Mouse (Mus musculus): Measurements from ENCODE around the gene Ilkap. TPM values are rescaled to one million over a fixed set of nuclear protein-coding genes. Genes with fewer than 3 reads are reported as not detected.

Ilkap gene
- polyA plus RNA-seq, 1 experiment from 2014 or later, result 148 TPM

DNA sequence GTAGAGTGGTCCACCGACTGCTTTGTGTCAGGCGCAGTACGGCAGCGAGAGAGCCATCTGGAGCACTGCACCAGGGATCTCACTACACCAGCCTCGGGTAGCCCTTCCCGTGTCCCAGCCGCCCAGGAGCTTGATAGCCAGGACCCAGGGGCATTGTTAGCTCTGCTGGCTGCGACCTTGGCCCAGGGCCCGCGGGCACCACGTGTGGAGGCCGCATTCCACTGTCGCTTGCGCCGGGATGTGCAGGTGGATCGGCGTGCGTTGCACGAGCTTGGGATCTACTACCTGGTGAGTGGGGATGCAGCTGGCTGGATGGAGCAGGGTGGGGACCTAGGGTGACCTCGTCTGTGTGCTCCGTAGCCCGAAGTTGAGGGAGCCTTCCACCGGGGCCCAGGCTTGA lies 28.6 kb downstream of the Ilkap start:
- peaks cover 19% of the 10 kb centered on the region; the same call in 1 of the 2 replicates for H3K27me3 ChIP-seq (replicated peaks)
- ATAC-seq (ENCODE audit: low FRiP score, low read depth), result no peak
- no peak overlapping the region for H3K27ac ChIP-seq
- no peak overlapping the region for H3K9ac ChIP-seq
- no peak overlapping the region for H3K4me2 ChIP-seq (replicated peaks)
- no peaks in the 10 kb centered on the region for H3K9me3 ChIP-seq
- H3K4me3 ChIP-seq, result no peak overlapping the region
- WGBS, result 89% methylated on average over 23 of the region's 23 CpGs
- H3K36me3 ChIP-seq, result peaks cover 48% of the 10 kb centered on the region
- peaks cover 7% of the 10 kb centered on the region; the same call in 1 of the 2 replicates for H3K4me1 ChIP-seq

DNA sequence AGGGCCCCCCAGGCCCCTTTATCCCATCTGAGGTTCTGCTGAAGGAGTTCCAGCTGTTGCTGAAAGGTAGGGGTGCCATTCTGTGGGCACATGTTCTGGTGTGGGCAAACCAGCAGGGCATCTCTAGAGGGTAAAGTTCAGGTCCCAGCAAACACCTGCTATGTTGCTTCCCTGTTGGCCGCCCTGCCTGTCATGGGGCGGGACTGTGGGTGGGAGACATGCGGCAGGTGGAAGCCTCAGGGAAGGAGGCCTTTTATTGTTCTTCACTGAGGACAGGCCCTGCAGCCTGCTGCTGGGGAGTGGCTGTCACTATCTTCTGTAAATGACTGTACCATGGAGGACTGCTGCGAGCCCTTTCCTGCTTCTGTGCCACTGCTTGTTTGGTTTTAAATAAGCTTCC lies 29.2 kb downstream of the Ilkap start:
- no peak overlapping the region for H3K4me2 ChIP-seq (replicated peaks)
- no peak overlapping the region for H3K27ac ChIP-seq
- no peak overlapping the region for H3K4me3 ChIP-seq
- peaks cover 19% of the 10 kb centered on the region; the same call in 1 of the 2 replicates for H3K27me3 ChIP-seq (replicated peaks)
- H3K4me1 ChIP-seq, result peaks cover 7% of the 10 kb centered on the region; the same call in 1 of the 2 replicates
- H3K9me3 ChIP-seq, result no peaks in the 10 kb centered on the region
- no peak overlapping the region for H3K9ac ChIP-seq
- 60% methylated on average over 4 of the region's 4 CpGs for WGBS
- H3K36me3 ChIP-seq, result peaks cover 41% of the 10 kb centered on the region
- ATAC-seq (ENCODE audit: low FRiP score, low read depth), result no peak

DNA sequence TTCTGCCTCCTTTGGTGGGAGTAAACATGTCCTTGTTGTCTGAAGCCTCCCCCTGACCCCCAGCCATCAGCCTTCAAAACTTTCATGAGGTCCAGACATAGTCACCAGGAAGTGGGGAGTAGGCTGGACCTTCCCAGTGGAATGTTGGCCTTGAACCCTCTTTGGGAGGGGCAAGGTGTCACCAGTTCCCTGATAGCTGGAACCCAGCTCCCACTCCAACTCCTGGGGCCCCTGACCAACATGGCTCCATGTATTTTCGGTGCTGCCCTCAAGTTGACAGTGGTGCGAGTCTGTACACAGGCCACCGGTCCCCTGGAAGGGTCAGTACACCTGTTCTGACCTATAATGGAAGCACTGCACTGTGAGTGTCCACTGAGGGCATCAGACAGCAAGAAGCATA lies 31.3 kb downstream of the Ilkap start:
- no peak for ATAC-seq (ENCODE audit: low FRiP score, low read depth)
- WGBS, result 96% methylated on average over 3 of the region's 3 CpGs
- peaks cover 22% of the 10 kb centered on the region for H3K36me3 ChIP-seq
- no peak overlapping the region for H3K27ac ChIP-seq
- no peak overlapping the region for H3K9ac ChIP-seq
- peaks cover 19% of the 10 kb centered on the region; the same call in 1 of the 2 replicates for H3K27me3 ChIP-seq (replicated peaks)
- H3K9me3 ChIP-seq, result 0 out of 2 replicates have a peak, but pooled peaks cover 3% of the 10 kb centered on the region
- 0 out of 2 replicates have a peak overlapping the region, but pooled peaks have one; percentile 63 for H3K4me2 ChIP-seq (replicated peaks)
- H3K4me1 ChIP-seq, result peaks cover 7% of the 10 kb centered on the region; the same call in 1 of the 2 replicates
- no peak overlapping the region for H3K4me3 ChIP-seq

DNA sequence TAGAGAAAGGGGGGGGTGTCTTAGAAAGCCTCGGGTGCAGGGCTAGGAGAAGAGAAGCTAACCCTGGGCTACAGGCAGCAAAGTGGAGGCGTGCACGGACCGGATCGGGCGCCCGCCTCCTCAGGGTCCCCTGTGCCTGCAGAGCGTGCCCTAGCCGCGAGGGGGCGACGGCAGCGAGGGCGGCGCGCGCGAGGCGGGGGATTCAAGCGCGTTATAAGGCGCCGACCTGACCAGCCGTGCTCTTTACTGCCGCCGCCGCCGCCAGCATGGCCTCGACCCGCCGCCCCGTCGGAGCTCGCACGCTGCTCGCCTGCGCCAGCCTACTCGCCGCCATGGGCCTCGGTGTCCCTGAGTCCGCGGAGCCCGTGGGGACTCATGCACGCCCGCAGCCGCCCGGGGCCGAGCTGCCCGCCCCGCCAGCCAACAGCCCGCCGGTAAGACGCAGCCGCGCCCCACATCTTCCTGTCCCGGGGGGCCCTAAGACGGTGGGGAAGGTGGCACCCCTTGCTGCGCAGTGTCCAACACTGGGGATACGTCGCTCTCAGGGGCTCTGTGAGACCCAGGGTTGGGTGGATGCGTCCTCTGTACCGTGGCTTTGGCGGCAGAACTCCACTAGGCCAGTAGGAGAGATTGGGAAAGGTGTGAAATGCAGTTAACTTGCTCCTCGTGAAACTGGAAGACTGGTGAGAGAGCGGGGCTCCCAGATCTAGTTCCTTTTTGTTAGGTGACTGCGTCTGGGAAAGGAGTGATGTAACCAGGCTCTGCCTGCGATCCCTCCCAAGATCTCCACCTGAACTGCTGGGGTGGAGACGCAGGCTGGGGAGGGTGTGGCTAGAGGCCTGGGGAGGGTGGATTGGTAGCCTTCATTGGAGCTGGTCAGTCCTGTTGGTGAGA lies 32.2 kb downstream of the Ilkap start, which contains the start of gene Erfe:
Gene Erfe (plus strand): TSS at position 216 of the 894 bp plus-strand sequence.
- peak within 1 kb of the TSS; percentile 32 for H3K4me3 ChIP-seq
- peaks cover 14% of the 10 kb centered on the region for H3K36me3 ChIP-seq
- peaks cover 19% of the 10 kb centered on the region; the same call in 1 of the 2 replicates for H3K27me3 ChIP-seq (replicated peaks)
- ATAC-seq (ENCODE audit: low FRiP score, low read depth), result peak; percentile 38; the same call in 1 of the 2 replicates
- no peak within 1 kb of the TSS for H3K27ac ChIP-seq
- peaks cover 7% of the 10 kb centered on the region; the same call in 1 of the 2 replicates for H3K4me1 ChIP-seq
- peak within 1 kb of the TSS; percentile 63 for H3K4me2 ChIP-seq (replicated peaks)
- WGBS, result 1% methylated on average over 68 of the region's 68 CpGs
- H3K9ac ChIP-seq, result peak within 1 kb of the TSS; percentile 45; the same call in 1 of the 2 replicates
- H3K9me3 ChIP-seq, result 0 out of 2 replicates have a peak, but pooled peaks cover 3% of the 10 kb centered on the region

DNA sequence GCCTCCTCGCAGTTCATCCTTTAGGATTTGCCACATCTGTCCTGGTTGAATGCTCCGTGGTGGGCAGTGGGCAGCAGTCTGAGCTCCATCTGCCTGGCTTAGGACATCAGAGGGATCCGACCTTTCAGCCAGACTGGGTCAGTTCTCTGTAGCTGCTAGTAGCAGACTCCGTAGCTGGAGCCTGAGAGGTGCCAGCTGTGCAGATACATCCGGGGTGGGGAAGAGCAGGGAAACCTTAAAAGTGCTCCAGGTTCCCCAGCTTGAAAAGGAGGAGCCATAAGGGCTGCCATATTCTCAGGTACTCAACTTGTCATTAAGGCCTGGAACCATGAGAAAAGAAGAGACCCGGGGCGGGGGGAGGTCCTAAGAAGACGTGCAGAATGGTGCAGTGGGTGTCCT lies 32.8 kb downstream of the Ilkap start:
- no peak overlapping the region for H3K27ac ChIP-seq
- peak overlapping the region; percentile 32; the same call in 1 of the 2 replicates for H3K4me3 ChIP-seq
- no peak overlapping the region; the same call in 1 of the 2 replicates for H3K9ac ChIP-seq
- peaks cover 19% of the 10 kb centered on the region; the same call in 1 of the 2 replicates for H3K27me3 ChIP-seq (replicated peaks)
- peaks cover 7% of the 10 kb centered on the region; the same call in 1 of the 2 replicates for H3K36me3 ChIP-seq
- 30% methylated on average over 8 of the region's 8 CpGs for WGBS
- H3K4me1 ChIP-seq, result peaks cover 7% of the 10 kb centered on the region; the same call in 1 of the 2 replicates
- 0 out of 2 replicates have a peak, but pooled peaks cover 3% of the 10 kb centered on the region for H3K9me3 ChIP-seq
- ATAC-seq (ENCODE audit: low FRiP score, low read depth), result no peak
- peak overlapping the region; percentile 63 for H3K4me2 ChIP-seq (replicated peaks)

DNA sequence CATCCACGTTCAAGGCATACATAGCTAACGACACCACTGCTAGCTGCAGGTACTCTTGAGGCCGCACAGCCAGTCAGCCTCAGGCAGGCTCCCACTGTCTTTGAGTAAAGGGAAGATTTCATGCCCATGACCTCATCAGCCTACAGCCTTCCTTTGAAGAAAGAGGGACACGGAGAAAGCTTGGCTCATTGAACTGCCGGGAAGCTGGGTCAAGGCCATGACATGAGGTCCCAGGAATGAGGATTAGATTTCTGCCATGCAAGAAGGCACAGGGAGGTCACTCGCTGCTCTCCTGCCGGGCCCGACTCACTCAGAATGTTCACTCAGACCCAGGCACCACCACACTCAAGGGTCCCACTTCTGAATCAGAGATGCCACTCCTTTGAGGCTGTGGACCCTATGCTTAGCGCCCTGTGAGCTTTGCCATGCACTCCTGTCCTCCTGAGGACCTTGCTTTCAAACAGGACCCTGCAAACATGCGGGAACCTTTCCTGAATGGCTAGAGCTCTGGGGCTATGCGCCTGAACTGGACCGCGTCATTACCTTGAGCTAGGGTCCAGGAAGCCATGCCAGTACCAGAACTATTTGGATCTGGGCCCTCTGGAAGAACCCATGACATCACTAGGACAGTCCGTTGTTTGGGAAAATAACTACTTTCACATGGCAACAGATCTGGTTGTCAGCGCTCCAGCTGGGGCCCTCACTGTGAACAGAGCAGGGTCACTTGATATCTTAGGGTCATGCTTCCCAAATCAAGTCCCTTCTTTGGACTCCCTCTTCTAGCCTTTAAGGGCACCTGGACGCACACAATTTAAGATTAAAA lies 33.6 kb downstream of the Ilkap start:
- Histone ChIP-seq H3K27me3 (replicated peaks) (peaks cover 19% of the 10 kb centered on the region; the same call in 1 of the 2 replicates), H3K36me3 (peaks cover 3% of the 10 kb centered on the region; the same call in 1 of the 2 replicates), H3K4me3 (no peak overlapping the region), H3K4me2 (replicated peaks) (no peak overlapping the region), H3K4me1 (peaks cover 7% of the 10 kb centered on the region; the same call in 1 of the 2 replicates), H3K9me3 (0 out of 2 replicates have a peak, but pooled peaks cover 3% of the 10 kb centered on the region), H3K27ac (no peak overlapping the region), H3K9ac (no peak overlapping the region)
- 93% methylated on average over 16 of the region's 16 CpGs for WGBS
- no peak for ATAC-seq (ENCODE audit: low FRiP score, low read depth)

DNA sequence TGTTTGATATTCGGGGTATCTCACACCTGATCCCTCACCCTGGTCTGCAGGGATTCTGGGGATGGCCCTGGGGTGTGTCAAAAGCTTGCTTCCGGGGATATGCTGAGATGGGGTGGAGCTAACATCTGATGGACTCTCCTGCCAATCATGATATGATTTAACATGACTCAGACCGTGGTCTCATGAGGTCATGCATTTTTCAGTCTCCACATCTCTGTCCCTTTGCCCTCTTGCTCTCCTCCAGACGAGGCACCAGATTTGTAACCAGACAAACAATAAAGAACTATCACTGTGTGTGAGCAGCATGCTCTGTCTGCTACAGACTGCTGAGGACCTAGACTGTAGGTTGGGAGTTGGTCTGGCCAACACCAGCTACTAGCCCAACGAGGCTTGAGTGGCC lies 36.5 kb downstream of the Ilkap start:
- peaks cover 14% of the 10 kb centered on the region; the same call in 1 of the 2 replicates for H3K27me3 ChIP-seq (replicated peaks)
- WGBS, result 83% methylated on average over 5 of the region's 5 CpGs
- H3K4me3 ChIP-seq, result no peak overlapping the region
- H3K9me3 ChIP-seq, result 0 out of 2 replicates have a peak, but pooled peaks cover 3% of the 10 kb centered on the region
- H3K9ac ChIP-seq, result no peak overlapping the region
- no peak for ATAC-seq (ENCODE audit: low FRiP score, low read depth)
- no peak overlapping the region for H3K27ac ChIP-seq
- H3K4me1 ChIP-seq, result peaks cover 7% of the 10 kb centered on the region; the same call in 1 of the 2 replicates
- no peaks in the 10 kb centered on the region for H3K36me3 ChIP-seq
- no peak overlapping the region for H3K4me2 ChIP-seq (replicated peaks)

DNA sequence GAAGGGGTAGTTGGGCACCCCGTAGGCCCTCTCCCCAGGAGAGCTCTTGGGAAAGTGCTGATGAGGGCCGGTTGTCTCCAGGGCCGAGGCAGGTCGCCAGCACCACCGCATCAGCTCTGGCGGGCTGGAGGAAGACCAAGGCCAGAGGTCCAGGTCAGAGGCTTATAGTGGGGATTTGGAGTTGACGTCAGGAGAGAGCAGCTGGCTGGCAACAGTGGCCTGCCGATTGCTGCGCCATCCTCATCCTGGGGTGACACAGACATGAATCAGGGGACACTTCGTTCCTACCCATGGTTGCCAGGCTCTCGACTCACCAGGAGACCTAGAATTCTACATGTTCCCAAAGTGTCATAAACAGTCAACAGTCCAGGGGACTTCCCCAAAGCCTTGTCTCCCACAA lies 42.5 kb downstream of the Ilkap start:
- no peak for ATAC-seq (ENCODE audit: low FRiP score, low read depth)
- no peaks in the 10 kb centered on the region for H3K9me3 ChIP-seq
- WGBS, result 86% methylated on average over 11 of the region's 11 CpGs

DNA sequence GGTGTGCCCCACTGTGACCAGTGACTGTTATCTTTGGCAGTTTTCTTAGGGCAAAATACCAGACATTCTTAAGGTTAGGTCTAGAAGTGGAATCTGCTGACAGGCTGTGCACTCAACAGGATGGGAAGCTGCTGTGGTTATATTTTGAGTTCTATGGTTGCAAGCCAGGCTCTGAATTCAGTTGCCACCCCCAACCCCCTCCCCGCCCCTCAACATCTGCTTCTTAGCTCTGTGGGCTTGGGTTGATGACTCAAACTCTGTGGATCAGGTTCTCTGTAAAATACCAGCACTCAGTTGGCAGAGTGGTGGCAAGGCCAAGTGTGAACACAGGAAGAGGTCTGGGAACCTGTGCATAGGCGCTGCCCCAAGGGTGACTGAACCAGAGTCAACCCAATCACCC lies 46.3 kb downstream of the Ilkap start:
- WGBS, result 93% methylated on average over 2 of the region's 2 CpGs
- Histone ChIP-seq H3K4me3 (no peak overlapping the region), H3K27me3 (replicated peaks) (no peaks in the 10 kb centered on the region), H3K9me3 (no peaks in the 10 kb centered on the region), H3K4me1 (no peaks in the 10 kb centered on the region), H3K36me3 (no peaks in the 10 kb centered on the region), H3K4me2 (replicated peaks) (no peak overlapping the region), H3K9ac (no peak overlapping the region), H3K27ac (no peak overlapping the region)
- no peak for ATAC-seq (ENCODE audit: low FRiP score, low read depth)

More for the DNA sequence above, 42.5 kb downstream of the Ilkap start:
- H3K4me2 ChIP-seq (replicated peaks), result no peak overlapping the region
- no peak overlapping the region for H3K9ac ChIP-seq
- H3K4me3 ChIP-seq, result no peak overlapping the region
- H3K27ac ChIP-seq, result no peak overlapping the region
- H3K27me3 ChIP-seq (replicated peaks), result no peaks in the 10 kb centered on the region
- no peaks in the 10 kb centered on the region for H3K4me1 ChIP-seq
- no peaks in the 10 kb centered on the region for H3K36me3 ChIP-seq

DNA sequence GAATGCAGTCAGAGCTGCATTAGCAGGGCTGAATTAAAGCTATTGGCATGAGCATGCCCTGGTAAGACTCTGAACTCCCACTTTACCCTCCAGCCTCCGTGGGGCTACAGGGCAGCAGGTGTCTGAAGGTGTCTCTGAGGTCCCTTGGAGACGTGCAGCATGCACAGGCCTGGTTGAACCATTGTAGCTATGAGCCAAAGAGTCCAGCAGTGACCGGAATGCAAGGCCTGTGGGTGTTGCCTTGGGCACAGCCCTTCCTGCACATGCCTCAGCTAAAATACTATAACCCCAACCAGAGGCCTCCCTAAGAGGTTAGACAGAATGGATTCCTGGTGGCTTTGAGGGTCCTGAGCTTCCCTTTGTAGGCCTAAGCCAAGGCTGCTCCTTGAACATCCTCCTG lies 47.4 kb downstream of the Ilkap start:
- Histone ChIP-seq H3K9me3 (no peaks in the 10 kb centered on the region), H3K27me3 (replicated peaks) (peaks cover 6% of the 10 kb centered on the region), H3K4me1 (no peaks in the 10 kb centered on the region), H3K27ac (no peak overlapping the region), H3K4me3 (no peak overlapping the region), H3K36me3 (no peaks in the 10 kb centered on the region), H3K4me2 (replicated peaks) (no peak overlapping the region), H3K9ac (no peak overlapping the region)
- ATAC-seq (ENCODE audit: low FRiP score, low read depth), result no peak
- 86% methylated on average over 3 of the region's 3 CpGs for WGBS

DNA sequence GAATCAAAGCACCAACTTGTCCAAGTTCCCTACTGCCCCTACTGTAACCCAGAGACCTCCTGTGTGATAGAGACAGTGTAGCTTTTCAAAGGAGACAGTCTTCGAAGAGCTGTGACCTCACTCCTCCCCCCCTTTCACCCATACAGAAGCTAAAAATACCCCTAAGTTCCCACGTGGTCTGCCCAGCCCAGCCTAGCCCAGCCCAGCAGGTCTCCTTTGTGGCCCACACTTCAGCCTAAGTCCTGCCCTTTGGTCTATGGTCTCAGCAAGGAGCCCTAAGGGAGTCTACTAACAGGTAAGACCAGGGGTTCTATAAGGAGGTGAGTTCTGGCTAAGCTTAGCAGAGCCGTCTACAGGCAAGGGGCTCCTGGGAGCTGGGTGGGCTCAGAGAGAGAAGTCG lies 47.8 kb downstream of the Ilkap start, which contains the start of gene Klhl30:
Gene Klhl30 (plus strand): TSS at position 176 of the 400 bp plus-strand sequence.
- H3K4me3 ChIP-seq, result no peak within 1 kb of the TSS
- peaks cover 10% of the 10 kb centered on the region for H3K27me3 ChIP-seq (replicated peaks)
- H3K36me3 ChIP-seq, result no peaks in the 10 kb centered on the region
- 59% methylated on average over 4 of the region's 4 CpGs for WGBS
- H3K27ac ChIP-seq, result no peak within 1 kb of the TSS
- ATAC-seq (ENCODE audit: low FRiP score, low read depth), result no peak
- H3K9ac ChIP-seq, result no peak within 1 kb of the TSS
- H3K4me1 ChIP-seq, result no peaks in the 10 kb centered on the region
- no peaks in the 10 kb centered on the region for H3K9me3 ChIP-seq
- H3K4me2 ChIP-seq (replicated peaks), result no peak within 1 kb of the TSS

Data from neural tube, embryonic 12.5 days (tissue).